Mouse (Mus musculus) hindbrain, embryonic 10.5 days (tissue): ENCODE data around the gene Cep128. TPM values are rescaled to one million over a fixed set of nuclear protein-coding genes. Genes with fewer than 3 reads are reported as not detected.

ENCODE experiments used
- DNase-seq: peaks from one replicate; pipeline ENCODE4 v3.0.0-alpha.2; 2017; ENCODE audit warnings: low spot score
- H3K27ac ChIP-seq: fragments of 300-500 bp; sonication (generic); 2 replicates; pipeline ENCODE4 v1.5.1; 2016; ENCODE audit warnings: mild to moderate bottlenecking, moderate library complexity
- H3K27me3 ChIP-seq: fragments of 300-500 bp; sonication (generic); 2 replicates; pipeline ENCODE4 v1.6.1; 2016; ENCODE audit warnings: mild to moderate bottlenecking; ENCODE audit not compliant: poor library complexity, insufficient read depth, severe bottlenecking
- H3K36me3 ChIP-seq: fragments of 300-500 bp; sonication (generic); 2 replicates; pipeline ENCODE4 v1.6.1; 2016; ENCODE audit warnings: mild to moderate bottlenecking, moderate library complexity
- H3K4me1 ChIP-seq: fragments of 300-500 bp; sonication (generic); replicated peaks from 2 replicates; pipeline ENCODE4 v1.6.1; 2016; ENCODE audit warnings: mild to moderate bottlenecking
- H3K4me3 ChIP-seq: fragments of 300-500 bp; sonication (generic); 2 replicates; pipeline ENCODE4 v1.5.1; 2016; ENCODE audit warnings: mild to moderate bottlenecking, moderate library complexity
- H3K9me3 ChIP-seq: fragments of 300-500 bp; sonication (generic); 2 replicates; pipeline ENCODE4 v1.6.1; 2016; ENCODE audit warnings: mild to moderate bottlenecking, moderate library complexity
- WGBS: fragments of 180-500 bp; shearing (Covaris S2); methylation state at CpG from one replicate; pipeline ENCODE4 v1.1.7; 2016; 5-methylcytosine and 5-hydroxymethylcytosine counted together
- polyA plus RNA-seq: library from polyadenylated mRNA; unstranded; fragments of >200 nt; fragmentation: Nextera tagmentation; extraction: Ambion mirVana; gene quantifications from 2 replicates; pipeline ENCODE4 v1.2.1, GENCODE M21; 2016

Cep128 gene
- polyA plus RNA-seq, 1 experiment from 2014 or later = 9.0 TPM

DNA sequence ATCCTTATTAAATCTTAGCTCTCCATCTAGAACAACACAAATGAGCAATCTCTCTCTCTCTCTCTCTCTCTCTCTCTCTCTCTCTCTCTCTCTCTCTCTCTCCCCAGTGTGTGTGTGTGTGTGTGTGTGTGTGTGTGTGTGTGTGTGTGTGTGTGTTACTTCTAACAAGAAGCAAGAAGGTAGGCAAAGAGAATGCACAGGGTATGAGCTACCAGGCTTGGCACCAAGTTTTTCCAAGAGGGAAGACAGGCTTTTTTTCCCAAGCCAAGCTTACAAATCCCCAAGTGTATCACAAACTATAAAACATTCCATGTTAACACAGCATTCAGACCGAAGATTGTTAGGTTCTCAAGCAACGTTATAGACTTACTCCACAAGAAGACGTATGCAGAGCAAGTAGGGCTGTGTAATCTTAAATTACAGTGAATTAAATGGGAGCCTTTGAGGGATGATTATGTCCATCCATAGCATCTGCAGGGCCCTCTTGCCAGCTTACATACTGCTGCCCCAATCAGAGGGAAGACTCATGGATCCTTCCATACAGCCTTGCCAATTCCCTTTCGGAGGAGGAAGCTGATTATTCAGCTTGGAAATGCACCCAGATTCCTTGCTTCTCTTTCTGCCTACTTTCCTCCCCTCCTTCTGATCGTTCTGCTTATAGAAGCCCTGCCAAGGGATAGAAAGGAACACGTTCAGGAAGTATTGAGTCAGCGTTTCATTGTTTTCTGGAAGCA lies 429.3 kb downstream of the Cep128 start:
- Histone ChIP-seq H3K27ac (no peak overlapping the region), H3K9me3 (no peaks in the 10 kb centered on the region), H3K4me3 (no peak overlapping the region), H3K4me1 (no peaks in the 10 kb centered on the region), H3K36me3 (no peaks in the 10 kb centered on the region), H3K27me3 (no peaks in the 10 kb centered on the region)
- WGBS = 82% methylated on average over 7 of the region's 7 CpGs
- no peak for DNase-seq

Other genes starting within 250 kb of the Cep128 start
- 0.27 TPM in 1 of 2 replicates, not detected in the other for gene Tshr, start 154 bp upstream of the Cep128 start, polyA plus RNA-seq
- gene Gtf2a1, start 206.1 kb upstream of the Cep128 start, polyA plus RNA-seq = 61.5 and 62.8 TPM in 2 replicates